Mouse (Mus musculus) cerebellum, adult 2 months (tissue): ENCODE measurements around the gene Themis2.
A peak's percentile ranks its signal among the peaks of the same experiment; 100 is the strongest.

Experiments used
- CTCF ChIP-seq: fragments of 200-500 bp; IDR thresholded peaks from 2 replicates; pipeline ENCODE4 v1.5.1; 2011; ENCODE audit warnings: low read depth, mild to moderate bottlenecking, control low read depth, low read length, moderate library complexity, borderline replicate concordance; ENCODE audit not compliant: insufficient read depth
- POLR2A ChIP-seq: fragments of 200-500 bp; IDR thresholded peaks from 2 replicates; pipeline ENCODE4 v1.6.1; 2011; ENCODE audit warnings: low read length, control low read depth, borderline replicate concordance; ENCODE audit not compliant: insufficient read depth

DNA sequence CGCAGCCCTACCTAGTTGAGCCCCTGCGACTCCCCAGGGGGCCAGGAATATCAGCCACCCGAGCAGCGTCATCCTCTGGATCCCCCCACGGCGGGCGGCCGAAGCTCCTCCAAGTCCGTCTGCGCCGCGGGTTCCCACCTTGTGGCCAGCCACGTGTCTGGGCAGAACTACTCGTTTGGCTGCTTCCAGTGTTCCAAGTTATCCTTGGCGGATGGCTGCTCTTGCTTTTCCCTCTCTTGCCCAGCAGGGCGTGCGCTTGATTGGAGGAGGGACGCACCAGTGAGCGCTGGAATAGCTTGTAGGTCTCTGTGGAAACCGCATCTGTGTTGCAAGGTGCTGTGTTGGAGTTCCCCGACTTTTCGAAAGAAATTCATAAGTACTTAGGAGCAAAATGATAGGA is 39.2 kb downstream of the Themis2 start, which contains the start of gene Smpdl3b:
- no peak for TF ChIP-seq POLR2A
- peak; percentile 44; the same call in 1 of the 2 replicates for TF ChIP-seq CTCF
